Mouse (Mus musculus) hindbrain, embryonic 10.5 days (tissue): ENCODE measurements around the gene C2cd4a. TPM values are rescaled to one million over a fixed set of nuclear protein-coding genes. Genes with fewer than 3 reads are reported as not detected.

Experiments
- DNase-seq: peaks from one replicate; pipeline ENCODE4 v3.0.0-alpha.2; 2017; ENCODE audit warnings: low spot score
- H3K27ac ChIP-seq: fragments of 300-500 bp; sonication (generic); 2 replicates; pipeline ENCODE4 v1.5.1; 2016; ENCODE audit warnings: mild to moderate bottlenecking, moderate library complexity
- H3K27me3 ChIP-seq: fragments of 300-500 bp; sonication (generic); 2 replicates; pipeline ENCODE4 v1.6.1; 2016; ENCODE audit warnings: mild to moderate bottlenecking; ENCODE audit not compliant: poor library complexity, insufficient read depth, severe bottlenecking
- H3K36me3 ChIP-seq: fragments of 300-500 bp; sonication (generic); 2 replicates; pipeline ENCODE4 v1.6.1; 2016; ENCODE audit warnings: mild to moderate bottlenecking, moderate library complexity
- H3K4me1 ChIP-seq: fragments of 300-500 bp; sonication (generic); replicated peaks from 2 replicates; pipeline ENCODE4 v1.6.1; 2016; ENCODE audit warnings: mild to moderate bottlenecking
- H3K4me3 ChIP-seq: fragments of 300-500 bp; sonication (generic); 2 replicates; pipeline ENCODE4 v1.5.1; 2016; ENCODE audit warnings: mild to moderate bottlenecking, moderate library complexity
- H3K9me3 ChIP-seq: fragments of 300-500 bp; sonication (generic); 2 replicates; pipeline ENCODE4 v1.6.1; 2016; ENCODE audit warnings: mild to moderate bottlenecking, moderate library complexity
- WGBS: fragments of 180-500 bp; shearing (Covaris S2); methylation state at CpG from one replicate; pipeline ENCODE4 v1.1.7; 2016; 5-methylcytosine and 5-hydroxymethylcytosine counted together
- polyA plus RNA-seq: library from polyadenylated mRNA; unstranded; fragments of >200 nt; fragmentation: Nextera tagmentation; extraction: Ambion mirVana; gene quantifications from 2 replicates; pipeline ENCODE4 v1.2.1, GENCODE M21; 2016

Gene C2cd4a
- polyA plus RNA-seq, 1 experiment from 2014 or later, result not detected

- Histone ChIP-seq H3K9me3 (no peaks in the 10 kb centered on the region), H3K4me1 (peaks cover 21% of the 10 kb centered on the region), H3K36me3 (no peaks in the 10 kb centered on the region), H3K27me3 (peaks cover 49% of the 10 kb centered on the region), H3K4me3 (no peak overlapping the region), H3K27ac (no peak overlapping the region)
- 8% methylated on average over 3 of the region's 3 CpGs for WGBS
- DNase-seq, result peak; percentile 55
Measured at GRCm38 (mm10) chr9:67828182-67828581, 3.9 kb downstream of the C2cd4a start.

GRCm38 (mm10) chr9:67825527-67825926 is 6.6 kb downstream of the C2cd4a start:
- H3K27ac ChIP-seq, result no peak overlapping the region
- H3K4me3 ChIP-seq, result no peak overlapping the region
- no peak for DNase-seq
- H3K4me1 ChIP-seq, result peaks cover 2% of the 10 kb centered on the region
- peaks cover 22% of the 10 kb centered on the region for H3K27me3 ChIP-seq
- H3K36me3 ChIP-seq, result no peaks in the 10 kb centered on the region
- no peaks in the 10 kb centered on the region for H3K9me3 ChIP-seq
- 87% methylated on average over 7 of the region's 7 CpGs for WGBS

GRCm38 (mm10) chr9:67823131-67823530 is 9.0 kb downstream of the C2cd4a start:
- DNase-seq, result no peak
- H3K36me3 ChIP-seq, result no peaks in the 10 kb centered on the region
- H3K27ac ChIP-seq, result no peak overlapping the region
- H3K4me3 ChIP-seq, result no peak overlapping the region
- H3K9me3 ChIP-seq, result no peaks in the 10 kb centered on the region
- no peaks in the 10 kb centered on the region for H3K27me3 ChIP-seq
- 60% methylated on average over 5 of the region's 5 CpGs for WGBS
- H3K4me1 ChIP-seq, result peaks cover 4% of the 10 kb centered on the region; the same call in 1 of the 2 replicates

- no peak overlapping the region for H3K27ac ChIP-seq
- 85% methylated on average over 4 of the region's 4 CpGs for WGBS
- no peak for DNase-seq
- H3K9me3 ChIP-seq, result no peaks in the 10 kb centered on the region
- H3K4me3 ChIP-seq, result no peak overlapping the region
- H3K27me3 ChIP-seq, result no peaks in the 10 kb centered on the region
- no peaks in the 10 kb centered on the region for H3K36me3 ChIP-seq
- H3K4me1 ChIP-seq, result peaks cover 11% of the 10 kb centered on the region; the same call in 1 of the 2 replicates
Measured at GRCm38 (mm10) chr9:67818668-67818950, 13.5 kb downstream of the C2cd4a start.

- peaks cover 12% of the 10 kb centered on the region; the same call in 1 of the 2 replicates for H3K4me1 ChIP-seq
- 62% methylated on average over 10 of the region's 10 CpGs for WGBS
Measured at GRCm38 (mm10) chr9:67817898-67818667, 14.0 kb downstream of the C2cd4a start.

GRCm38 (mm10) chr9:67816172-67816928 is 15.8 kb downstream of the C2cd4a start:
- DNase-seq, result no peak
- Histone ChIP-seq H3K9me3 (no peaks in the 10 kb centered on the region), H3K4me1 (peaks cover 12% of the 10 kb centered on the region; the same call in 1 of the 2 replicates), H3K27ac (no peak overlapping the region), H3K4me3 (no peak overlapping the region), H3K27me3 (no peaks in the 10 kb centered on the region), H3K36me3 (no peaks in the 10 kb centered on the region)
- WGBS, result 79% methylated on average over 2 of the region's 2 CpGs

More at GRCm38 (mm10) chr9:67817898-67818667, 14.0 kb downstream of the C2cd4a start:
- H3K27me3 ChIP-seq, result no peaks in the 10 kb centered on the region
- H3K36me3 ChIP-seq, result no peaks in the 10 kb centered on the region
- H3K9me3 ChIP-seq, result no peaks in the 10 kb centered on the region
- no peak for DNase-seq
- no peak overlapping the region for H3K4me3 ChIP-seq
- no peak overlapping the region for H3K27ac ChIP-seq

GRCm38 (mm10) chr9:67813665-67814337 is 18.3 kb downstream of the C2cd4a start:
- no peaks in the 10 kb centered on the region for H3K36me3 ChIP-seq
- no peak overlapping the region for H3K4me3 ChIP-seq
- DNase-seq, result peak; percentile 61
- peaks cover 12% of the 10 kb centered on the region; the same call in 1 of the 2 replicates for H3K4me1 ChIP-seq
- no peaks in the 10 kb centered on the region for H3K9me3 ChIP-seq
- 17% methylated on average over 8 of the region's 8 CpGs for WGBS
- peak overlapping the region; percentile 59; the same call in 1 of the 2 replicates for H3K27ac ChIP-seq
- no peaks in the 10 kb centered on the region for H3K27me3 ChIP-seq

GRCm38 (mm10) chr9:67813171-67813570 is 19.0 kb downstream of the C2cd4a start:
- no peak overlapping the region for H3K27ac ChIP-seq
- no peak overlapping the region for H3K4me3 ChIP-seq
- WGBS, result 78% methylated on average over 4 of the region's 4 CpGs
- no peaks in the 10 kb centered on the region for H3K36me3 ChIP-seq
- no peaks in the 10 kb centered on the region for H3K9me3 ChIP-seq
- H3K4me1 ChIP-seq, result peaks cover 9% of the 10 kb centered on the region; the same call in 1 of the 2 replicates
- no peak for DNase-seq
- no peaks in the 10 kb centered on the region for H3K27me3 ChIP-seq

GRCm38 (mm10) chr9:67811116-67811515 is 21.0 kb downstream of the C2cd4a start:
- 87% methylated on average over 3 of the region's 3 CpGs for WGBS
- Histone ChIP-seq H3K36me3 (no peaks in the 10 kb centered on the region), H3K4me1 (peaks cover 9% of the 10 kb centered on the region; the same call in 1 of the 2 replicates), H3K4me3 (no peak overlapping the region), H3K27me3 (no peaks in the 10 kb centered on the region), H3K27ac (no peak overlapping the region), H3K9me3 (no peaks in the 10 kb centered on the region)
- DNase-seq, result no peak

- WGBS, result 70% methylated on average over 6 of the region's 6 CpGs
- Histone ChIP-seq H3K27ac (no peak overlapping the region), H3K4me1 (peaks cover 9% of the 10 kb centered on the region; the same call in 1 of the 2 replicates), H3K9me3 (no peaks in the 10 kb centered on the region), H3K27me3 (no peaks in the 10 kb centered on the region), H3K4me3 (no peak overlapping the region), H3K36me3 (no peaks in the 10 kb centered on the region)
- DNase-seq, result no peak
Measured at GRCm38 (mm10) chr9:67810527-67810926, 21.6 kb downstream of the C2cd4a start.

GRCm38 (mm10) chr9:67807000-67807399 is 25.1 kb downstream of the C2cd4a start:
- Histone ChIP-seq H3K27ac (no peak overlapping the region), H3K4me3 (no peak overlapping the region), H3K36me3 (no peaks in the 10 kb centered on the region), H3K9me3 (no peaks in the 10 kb centered on the region), H3K4me1 (no peaks in the 10 kb centered on the region), H3K27me3 (no peaks in the 10 kb centered on the region)
- 77% methylated on average over 5 of the region's 5 CpGs for WGBS
- no peak for DNase-seq

- no peak overlapping the region for H3K27ac ChIP-seq
- WGBS, result 28% methylated on average over 6 of the region's 6 CpGs
- DNase-seq, result peak; percentile 36
- no peaks in the 10 kb centered on the region for H3K36me3 ChIP-seq
- H3K27me3 ChIP-seq, result no peaks in the 10 kb centered on the region
- no peaks in the 10 kb centered on the region for H3K9me3 ChIP-seq
- no peak overlapping the region for H3K4me3 ChIP-seq
- 0 out of 2 replicates have a peak, but pooled peaks cover 5% of the 10 kb centered on the region for H3K4me1 ChIP-seq
Measured at GRCm38 (mm10) chr9:67802241-67802640, 29.9 kb downstream of the C2cd4a start.
